Mouse (Mus musculus) embryo, embryonic 11 days (tissue): ENCODE measurements around the gene Ostf1.
"Not testable (repeated sequence)": the region's sequence is repeated elsewhere in the genome, so short reads cannot be mapped to it uniquely, and the experiment has no call there.

Source experiments
- DNase-seq: peaks from one replicate; pipeline ENCODE4 v3.0.0-alpha.2; 2015

The Ostf1 gene

GRCm38 (mm10) chr19:18597772-18598171, 33.9 kb downstream of the Ostf1 start:
- DNase-seq = no peak

GRCm38 (mm10) chr19:18596876-18597275, 34.7 kb downstream of the Ostf1 start:
- DNase-seq = no peak

GRCm38 (mm10) chr19:18593722-18594121, 37.9 kb downstream of the Ostf1 start:
- DNase-seq = no peak

GRCm38 (mm10) chr19:18592919-18593318, 38.7 kb downstream of the Ostf1 start:
- no peak for DNase-seq

GRCm38 (mm10) chr19:18590942-18591354, 40.7 kb downstream of the Ostf1 start:
- no peak for DNase-seq

GRCm38 (mm10) chr19:18590234-18590633, 41.4 kb downstream of the Ostf1 start:
- no peak for DNase-seq

GRCm38 (mm10) chr19:18589276-18589675, 42.3 kb downstream of the Ostf1 start:
- no peak for DNase-seq

GRCm38 (mm10) chr19:18588801-18589200, 42.8 kb downstream of the Ostf1 start:
- not testable (repeated sequence) for DNase-seq

GRCm38 (mm10) chr19:18588243-18588642, 43.4 kb downstream of the Ostf1 start:
- DNase-seq = no peak

GRCm38 (mm10) chr19:18587118-18587517, 44.5 kb downstream of the Ostf1 start:
- DNase-seq = no peak

- no peak for DNase-seq
Measured at GRCm38 (mm10) chr19:18584621-18585020, 47.0 kb downstream of the Ostf1 start.

- no peak for DNase-seq
Measured at GRCm38 (mm10) chr19:18583706-18584105, 47.9 kb downstream of the Ostf1 start.

- DNase-seq = no peak
Measured at GRCm38 (mm10) chr19:18582887-18583286, 48.7 kb downstream of the Ostf1 start.

GRCm38 (mm10) chr19:18582226-18582625, 49.4 kb downstream of the Ostf1 start:
- no peak for DNase-seq

GRCm38 (mm10) chr19:18581046-18581445, 50.6 kb downstream of the Ostf1 start:
- DNase-seq = no peak

- DNase-seq = no peak
Measured at GRCm38 (mm10) chr19:18579012-18579358, 52.6 kb downstream of the Ostf1 start.

GRCm38 (mm10) chr19:18578216-18579011, 53.2 kb downstream of the Ostf1 start:
- DNase-seq = peak; percentile 37

- no peak for DNase-seq
Measured at GRCm38 (mm10) chr19:18577348-18577747, 54.3 kb downstream of the Ostf1 start.

- no peak for DNase-seq
Measured at GRCm38 (mm10) chr19:18575891-18576290, 55.7 kb downstream of the Ostf1 start.

- no peak for DNase-seq
Measured at GRCm38 (mm10) chr19:18573907-18574306, 57.7 kb downstream of the Ostf1 start.

GRCm38 (mm10) chr19:18573443-18573842, 58.2 kb downstream of the Ostf1 start:
- no peak for DNase-seq

- DNase-seq = no peak
Measured at GRCm38 (mm10) chr19:18569496-18569895, 62.1 kb downstream of the Ostf1 start.

- no peak for DNase-seq
Measured at GRCm38 (mm10) chr19:18568828-18569430, 62.7 kb downstream of the Ostf1 start.
